Mouse (Mus musculus) small intestine, adult 2 months (tissue): ENCODE measurements at regions not wholly inside any gene's neighbourhood (a gene's known extent, or its start where the extent isn't known, plus 50 kb on each side); places are given as distances from the start of the nearest gene placed in this dataset.
A peak's percentile ranks its signal among the peaks of the same experiment; 100 is the strongest.

Source experiments
- H3K27ac ChIP-seq: fragments of 200-500 bp; 2 replicates; pipeline ENCODE4 v1.5.1; 2012; ENCODE audit warnings: low read depth, low read length, control low read depth, inconsistent platforms; ENCODE audit not compliant: insufficient read depth
- H3K27me3 ChIP-seq: fragments of 200-500 bp; 2 replicates; pipeline ENCODE4 v1.6.1; 2012; ENCODE audit warnings: mild to moderate bottlenecking, moderate library complexity, low read length, inconsistent platforms; ENCODE audit not compliant: control insufficient read depth, insufficient read depth
- H3K36me3 ChIP-seq: fragments of 200-500 bp; 2 replicates; pipeline ENCODE4 v1.6.1; 2012; ENCODE audit warnings: mild to moderate bottlenecking, low read length, control low read depth, inconsistent platforms; ENCODE audit not compliant: control insufficient read depth, insufficient read depth
- H3K4me1 ChIP-seq: fragments of 200-500 bp; 2 replicates; pipeline ENCODE4 v1.6.1; 2012; ENCODE audit warnings: low read length, inconsistent platforms, mixed read lengths; ENCODE audit not compliant: control insufficient read depth, insufficient read depth, insufficient read length
- H3K4me3 ChIP-seq: fragments of 200-500 bp; 2 replicates; pipeline ENCODE4 v1.5.1; 2012; ENCODE audit warnings: low read depth, mild to moderate bottlenecking, control low read depth, inconsistent platforms, low read length, moderate library complexity
- CTCF ChIP-seq: fragments of 200-500 bp; IDR thresholded peaks from 2 replicates; pipeline ENCODE4 v1.5.1; 2012; ENCODE audit warnings: low read depth, mild to moderate bottlenecking, control low read depth, inconsistent platforms, low read length, moderate library complexity, mixed read lengths; ENCODE audit not compliant: insufficient replicate concordance, insufficient read length; ENCODE audit errors: extremely low read depth
- POLR2A ChIP-seq: fragments of 200-500 bp; IDR thresholded peaks from 2 replicates; pipeline ENCODE4 v1.6.1; 2012; ENCODE audit warnings: low read depth, mild to moderate bottlenecking, control low read depth, inconsistent platforms, low read length, moderate library complexity
- WGBS: fragments of 180-500 bp; shearing (Covaris S2); methylation state at CpG from one replicate; pipeline ENCODE4 v1.1.7; 2018; 5-methylcytosine and 5-hydroxymethylcytosine counted together

DNA sequence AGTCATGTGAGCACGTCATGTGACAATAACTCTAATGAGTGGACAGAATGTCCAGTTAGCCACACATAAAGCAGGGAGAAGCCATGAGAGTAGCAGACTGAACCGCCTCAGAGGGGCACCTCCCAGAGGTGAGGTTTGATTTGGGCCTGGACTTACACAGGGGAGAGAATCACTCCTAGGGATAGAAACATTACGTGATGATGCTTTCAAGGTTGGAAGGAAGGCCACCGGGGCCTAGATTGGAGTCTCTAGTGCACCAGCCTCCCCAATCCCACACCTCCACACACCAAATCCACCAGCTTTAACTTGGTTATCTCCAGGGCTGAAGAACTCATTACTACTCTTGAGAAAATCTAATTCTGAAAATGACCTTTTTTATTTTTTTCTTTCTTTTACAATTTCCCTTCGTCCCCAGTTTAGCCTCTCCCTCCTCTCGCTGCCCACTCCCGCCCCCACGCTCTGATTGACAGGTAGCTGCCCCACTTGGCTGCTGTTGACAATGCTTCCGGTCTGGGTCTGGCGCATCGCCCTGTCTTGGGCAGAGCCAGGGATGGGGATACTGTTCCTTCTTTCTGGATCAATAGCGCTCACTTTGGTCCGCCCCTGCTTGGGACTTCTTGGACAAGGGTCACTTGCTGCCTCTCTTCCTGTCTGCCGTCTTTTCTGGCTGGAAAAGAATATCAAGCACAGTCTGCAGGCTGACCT is 87.8 kb upstream of the Mvb12b start:
- no peak overlapping the region for H3K27ac ChIP-seq
- 72% methylated on average over 14 of the region's 14 CpGs for WGBS

DNA sequence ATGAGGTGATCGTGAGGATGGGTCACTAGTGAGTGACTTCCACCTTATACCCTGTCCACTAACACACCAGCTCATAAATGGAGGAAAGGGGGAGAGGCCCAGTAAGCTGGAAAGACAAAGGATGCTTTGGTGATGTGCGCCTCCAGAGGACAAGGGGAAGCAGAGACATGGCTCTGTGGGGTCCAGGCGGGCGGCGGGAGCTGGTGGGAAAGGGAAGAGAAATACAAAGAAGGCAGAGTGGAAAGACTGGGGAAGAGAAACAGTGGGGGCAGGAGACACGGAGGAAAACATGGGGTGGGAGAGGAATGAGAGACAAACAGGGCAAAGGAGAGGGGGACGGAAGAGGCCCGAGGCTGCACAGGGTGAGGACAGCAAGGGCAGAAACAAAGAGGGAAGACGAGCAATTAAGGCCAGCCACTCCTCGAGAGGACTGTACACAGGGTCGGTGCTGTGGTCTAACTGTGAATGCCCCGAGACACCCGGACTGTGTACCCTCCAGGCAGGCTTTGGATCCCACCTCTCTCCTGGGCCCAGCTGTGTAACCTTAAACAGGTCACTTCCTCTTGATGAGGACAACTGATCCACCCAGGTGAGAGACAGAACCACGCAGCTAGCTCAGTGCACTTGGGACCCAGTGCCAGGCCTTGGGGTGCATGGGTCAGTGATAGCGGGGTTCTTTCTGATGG is 87.1 kb upstream of the Mvb12b start:
- Histone ChIP-seq H3K36me3 (no peaks in the 10 kb centered on the region), H3K4me3 (no peak overlapping the region), H3K27me3 (no peaks in the 10 kb centered on the region), H3K4me1 (no peaks in the 10 kb centered on the region), H3K27ac (no peak overlapping the region)
- WGBS = 76% methylated on average over 15 of the region's 15 CpGs
- no peak for TF ChIP-seq CTCF
- no peak for TF ChIP-seq POLR2A

More for the DNA sequence above, 87.8 kb upstream of the Mvb12b start:
- H3K4me1 ChIP-seq = no peaks in the 10 kb centered on the region
- TF ChIP-seq POLR2A = no peak
- TF ChIP-seq CTCF = no peak
- H3K36me3 ChIP-seq = no peaks in the 10 kb centered on the region
- H3K4me3 ChIP-seq = no peak overlapping the region
- H3K27me3 ChIP-seq = no peaks in the 10 kb centered on the region

DNA sequence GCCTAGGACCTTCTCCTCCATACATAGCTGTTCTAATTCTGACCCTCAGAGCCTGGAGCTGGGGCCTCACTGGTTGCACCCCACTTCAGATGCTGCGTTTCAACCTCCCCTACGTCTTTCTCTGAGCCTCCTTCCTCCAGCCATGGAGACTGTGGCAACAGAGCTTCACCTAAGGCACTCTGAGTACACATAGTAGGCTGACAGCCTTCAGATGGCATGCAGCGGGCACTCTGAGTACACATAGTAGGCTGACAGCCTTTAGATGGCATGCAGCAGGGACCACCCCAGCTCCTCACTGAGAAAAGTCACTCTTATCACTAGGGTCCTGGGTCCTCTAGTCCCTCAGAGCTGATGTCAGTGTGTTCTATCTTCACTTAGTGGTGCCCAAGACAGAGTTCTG is 86.3 kb upstream of the Mvb12b start:
- Histone ChIP-seq H3K4me1 (no peaks in the 10 kb centered on the region), H3K4me3 (no peak overlapping the region), H3K36me3 (no peaks in the 10 kb centered on the region), H3K27me3 (no peaks in the 10 kb centered on the region), H3K27ac (no peak overlapping the region)
- WGBS = 86% methylated on average over 3 of the region's 3 CpGs
- TF ChIP-seq CTCF (no peak), POLR2A (no peak)

DNA sequence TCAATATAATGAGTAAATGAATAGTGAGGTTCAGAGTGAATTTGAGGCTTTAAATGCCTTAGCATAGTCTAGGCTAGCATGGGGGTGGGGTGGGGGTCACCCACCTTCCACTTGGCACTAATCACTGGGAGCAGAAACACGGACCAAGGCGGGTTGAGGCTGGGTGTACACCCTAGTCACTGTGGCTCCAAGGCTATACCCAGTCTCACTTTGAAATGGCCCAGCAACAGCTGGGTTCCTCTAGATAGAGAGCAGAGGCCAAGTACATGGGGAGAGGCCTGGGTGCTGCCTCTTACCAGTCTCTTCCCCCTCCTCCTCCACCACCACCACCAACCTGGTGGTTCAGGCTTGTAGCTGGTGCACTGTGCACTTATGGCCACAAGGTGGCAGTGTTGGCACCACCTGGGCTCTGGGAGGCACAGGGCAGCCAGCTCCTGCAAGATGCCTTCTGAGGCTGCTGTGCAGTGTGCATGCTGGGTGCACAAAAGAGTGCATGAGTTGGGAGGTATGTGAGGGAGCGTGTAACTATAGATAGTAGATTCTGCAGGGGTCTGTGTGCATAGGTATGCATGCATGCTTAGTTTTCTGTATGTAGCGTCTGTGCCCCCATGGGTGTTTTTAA is 85.6 kb upstream of the Mvb12b start:
- Histone ChIP-seq H3K4me1 (no peaks in the 10 kb centered on the region), H3K4me3 (no peak overlapping the region), H3K36me3 (no peaks in the 10 kb centered on the region), H3K27me3 (no peaks in the 10 kb centered on the region), H3K27ac (no peak overlapping the region)
- 71% methylated on average over 4 of the region's 4 CpGs for WGBS
- TF ChIP-seq POLR2A (no peak), CTCF (peak; percentile 92; the same call in 1 of the 2 replicates)

DNA sequence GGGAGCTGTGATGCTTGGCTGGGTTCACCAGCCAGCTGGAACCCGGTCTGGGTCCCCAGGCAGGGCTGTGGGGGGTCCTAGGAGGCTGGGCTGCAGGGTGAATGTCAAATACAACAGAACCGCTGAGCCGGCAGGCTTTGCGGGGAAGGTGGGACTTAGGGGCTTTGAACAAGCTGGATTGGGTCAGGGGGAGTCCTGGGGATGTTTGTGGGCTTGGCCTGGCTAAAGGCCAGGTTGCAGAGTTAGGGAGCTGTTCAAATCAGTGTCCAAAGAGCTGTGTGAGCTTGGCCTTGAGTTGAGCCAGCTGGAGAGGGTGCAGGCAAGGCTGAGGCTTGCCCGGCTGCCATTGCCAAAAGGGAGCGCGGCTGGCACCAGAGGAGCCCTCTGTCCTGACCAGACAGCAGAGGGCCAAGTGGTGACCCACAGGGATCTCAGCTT is 79.3 kb upstream of the Mvb12b start:
- no peak overlapping the region for H3K27ac ChIP-seq
- 43% methylated on average over 7 of the region's 7 CpGs for WGBS
- H3K36me3 ChIP-seq = no peaks in the 10 kb centered on the region
- TF ChIP-seq POLR2A = no peak
- H3K27me3 ChIP-seq = 0 out of 2 replicates have a peak, but pooled peaks cover 8% of the 10 kb centered on the region
- H3K4me3 ChIP-seq = no peak overlapping the region
- H3K4me1 ChIP-seq = no peaks in the 10 kb centered on the region

DNA sequence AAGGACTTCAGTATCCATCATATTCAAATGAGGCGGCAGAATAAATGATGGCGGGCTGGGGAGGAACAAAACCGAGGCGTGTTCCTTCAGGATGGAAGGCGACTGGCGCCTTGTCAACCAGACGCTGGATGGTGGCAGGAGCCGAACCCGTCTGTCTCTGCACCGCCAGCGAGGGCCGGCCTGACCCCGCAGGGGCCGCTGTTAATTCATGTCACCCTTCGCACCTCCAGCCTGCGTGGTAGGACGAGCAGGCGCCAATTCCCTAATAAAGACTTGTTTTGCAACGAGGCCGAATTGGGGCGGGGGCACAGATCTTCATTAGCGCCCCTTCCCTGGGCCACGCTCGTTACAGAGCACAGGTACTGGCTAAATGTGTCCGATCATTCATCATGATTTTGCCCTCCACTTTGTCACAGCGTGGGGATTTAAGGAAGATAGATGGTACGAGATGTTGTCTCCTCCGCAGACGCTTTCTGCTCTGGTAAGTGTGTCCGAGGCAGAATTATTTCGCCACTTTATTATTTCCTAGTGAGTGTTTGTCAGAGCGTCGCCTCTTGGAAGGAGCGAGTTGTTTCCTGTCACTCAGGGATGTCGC is 78.7 kb upstream of the Mvb12b start:
- Histone ChIP-seq H3K27me3 (0 out of 2 replicates have a peak, but pooled peaks cover 8% of the 10 kb centered on the region), H3K27ac (no peak overlapping the region), H3K36me3 (no peaks in the 10 kb centered on the region), H3K4me1 (no peaks in the 10 kb centered on the region), H3K4me3 (no peak overlapping the region)
- 33% methylated on average over 35 of the region's 35 CpGs for WGBS
- TF ChIP-seq CTCF = no peak
- no peak for TF ChIP-seq POLR2A

DNA sequence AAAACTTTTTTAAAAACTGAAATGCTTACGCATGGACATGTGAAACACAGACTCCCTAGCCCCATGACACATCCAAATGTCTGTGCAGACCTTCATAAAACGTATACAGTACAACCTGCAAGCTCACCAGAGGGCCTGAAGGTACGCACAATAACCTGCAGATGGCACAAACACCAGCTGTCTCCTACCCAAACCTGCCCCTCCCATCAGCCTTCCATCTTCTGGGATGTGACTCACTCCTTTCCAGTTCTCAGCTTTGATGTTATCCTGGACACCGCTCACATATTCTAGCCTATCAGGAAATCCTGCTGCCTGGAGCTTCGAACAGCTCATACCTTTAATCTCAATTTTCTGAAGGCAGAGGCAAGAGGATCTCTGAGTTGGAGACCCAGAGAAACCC is 76.3 kb upstream of the Mvb12b start:
- Histone ChIP-seq H3K36me3 (no peaks in the 10 kb centered on the region), H3K27ac (no peak overlapping the region), H3K27me3 (0 out of 2 replicates have a peak, but pooled peaks cover 8% of the 10 kb centered on the region), H3K4me3 (no peak overlapping the region), H3K4me1 (no peaks in the 10 kb centered on the region)
- TF ChIP-seq CTCF (no peak), POLR2A (no peak)
- WGBS = 79% methylated on average over 5 of the region's 5 CpGs
